Mouse (Mus musculus) MEL (cell line): Measurements from ENCODE around the gene Gatad2a.

Experiments
- CTCF ChIP-seq, 3 experiments: IDR thresholded peaks in 2 of 3; conservative IDR thresholded peaks in 1 of 3; 2 replicates each; pipeline ENCODE4 v1.5.1; 2011 to 2012; ENCODE audit warnings: low read length in 3 of 3, low read depth in 2 of 3, mild to moderate bottlenecking in 2 of 3, improper control_type of control experiment in 1 of 3, inconsistent platforms in 1 of 3, mixed read lengths in 1 of 3, moderate library complexity in 1 of 3; ENCODE audit not compliant: control insufficient read depth in 1 of 3, insufficient read depth in 1 of 3, poor library complexity in 1 of 3, severe bottlenecking in 1 of 3
- E2F4 ChIP-seq: IDR thresholded peaks from 2 replicates; pipeline ENCODE4 v1.6.1; 2011; ENCODE audit warnings: low read depth, low read length, improper control_type of control experiment, borderline replicate concordance
- TCF12 ChIP-seq: IDR thresholded peaks from 2 replicates; pipeline ENCODE4 v1.6.1; 2014; ENCODE audit warnings: low read depth, mild to moderate bottlenecking, inconsistent platforms, low read length, improper control_type of control experiment, moderate library complexity

DNA sequence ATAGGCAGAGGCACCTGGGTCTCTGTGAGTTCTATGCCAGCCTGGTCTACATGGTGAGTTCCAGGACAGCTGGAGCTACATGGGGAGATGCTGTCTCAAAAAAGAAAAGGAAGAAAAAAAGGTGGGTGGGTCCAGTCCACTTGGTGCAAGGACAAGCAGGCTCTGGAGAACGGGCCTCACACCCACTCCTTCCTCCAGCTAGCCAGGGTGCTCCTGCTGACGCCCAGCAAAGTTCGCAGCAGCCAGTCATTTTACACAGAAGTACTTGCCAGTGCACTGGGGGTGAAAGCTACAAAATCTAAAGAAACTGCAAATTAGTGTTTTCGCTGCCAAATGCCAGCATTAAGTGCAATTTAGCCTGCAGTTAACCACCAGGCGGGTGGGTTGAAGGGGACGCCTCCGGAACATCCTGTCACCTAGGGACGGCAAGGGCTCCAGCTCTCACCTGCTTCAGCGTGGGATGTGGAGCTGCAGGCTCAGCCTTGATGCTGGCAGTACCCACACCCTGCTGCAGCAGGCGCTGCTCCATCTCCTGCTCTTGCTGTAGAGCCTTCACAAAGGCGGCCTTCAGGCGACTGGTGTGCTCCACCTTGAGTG lies 83.6 kb downstream of the Gatad2a start:
- TF ChIP-seq CTCF (IDR thresholded peaks at IDR 0.05 in 2 of 3, conservative IDR thresholded peaks at IDR 0.05 in 1 of 3; ENCODE audit: control insufficient read depth in 1 of 3, insufficient read depth in 1 of 3, low read depth in 2 of 3, low read length in 3 of 3, poor library complexity in 1 of 3, severe bottlenecking in 1 of 3) (no peak), TCF12 (no peak), E2F4 (no peak)
